Mouse (Mus musculus): ENCODE data around the gene Serpinb1a. TPM values are rescaled to one million over a fixed set of nuclear protein-coding genes. Genes with fewer than 3 reads are reported as not detected.

Gene Serpinb1a
- polyA plus RNA-seq, 1 experiment from 2014 or later, result 238 TPM

DNA sequence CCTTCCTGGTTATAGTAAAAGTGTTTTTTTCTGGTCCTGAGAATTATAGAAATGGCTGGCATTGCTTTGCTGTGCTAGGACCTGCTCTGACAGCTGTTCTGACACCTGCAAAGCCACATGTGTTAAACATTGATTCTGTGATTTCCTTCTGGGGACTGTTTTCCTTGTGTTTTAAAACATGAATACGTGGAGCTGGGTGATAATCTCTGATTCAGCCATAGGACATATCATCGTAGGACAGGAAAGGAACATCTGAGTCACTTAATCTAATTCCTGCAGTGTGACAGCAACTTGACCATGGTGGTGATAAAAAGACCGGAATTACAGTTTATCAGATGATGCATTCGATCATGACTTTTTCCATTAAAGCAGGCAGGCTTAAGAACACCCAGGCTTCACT, 22.1 kb downstream of the Serpinb1a start:
- Histone ChIP-seq H3K27ac (ENCODE audit: low read length) (no peak overlapping the region), H3K27me3 (replicated peaks; ENCODE audit: control insufficient read depth, insufficient read depth, low read length) (no peaks in the 10 kb centered on the region), H3K4me1 (ENCODE audit: control insufficient read depth, insufficient read depth, low read length) (peaks cover 9% of the 10 kb centered on the region), H3K9me3 (ENCODE audit: control insufficient read depth, low read length) (no peaks in the 10 kb centered on the region), H3K4me3 (ENCODE audit: low read length) (no peak overlapping the region), H3K4me2 (ENCODE audit: low read depth, low read length) (no peak overlapping the region), H3K36me3 (ENCODE audit: control insufficient read depth, insufficient read depth, low read length) (no peaks in the 10 kb centered on the region), H3K9ac (ENCODE audit: low read depth, low read length) (no peak overlapping the region)
- 74% methylated on average over 4 of the region's 4 CpGs for WGBS
- no peak for ATAC-seq

DNA sequence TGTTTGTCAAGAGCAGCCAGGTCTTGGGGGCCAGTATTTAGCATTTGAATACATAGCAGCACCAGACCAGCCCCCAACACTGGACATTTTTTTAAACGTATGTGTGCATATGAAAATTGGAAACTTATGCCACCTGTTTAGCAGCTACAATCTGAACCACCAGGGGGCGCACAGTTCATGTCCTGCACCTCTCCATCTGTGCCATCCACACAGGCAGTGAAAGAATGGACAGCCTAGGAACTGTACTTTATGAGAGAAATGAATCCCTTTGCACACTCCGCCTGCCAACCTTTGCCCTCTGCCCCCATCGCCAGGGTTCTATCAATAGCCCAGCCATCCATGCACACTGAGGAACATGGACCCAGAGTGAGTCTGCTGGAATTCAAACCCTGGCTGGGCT, 23.0 kb downstream of the Serpinb1a start:
- no peak overlapping the region for H3K4me3 ChIP-seq (ENCODE audit: low read length)
- H3K36me3 ChIP-seq (ENCODE audit: control insufficient read depth, insufficient read depth, low read length), result no peaks in the 10 kb centered on the region
- peaks cover 9% of the 10 kb centered on the region for H3K4me1 ChIP-seq (ENCODE audit: control insufficient read depth, insufficient read depth, low read length)
- H3K9me3 ChIP-seq (ENCODE audit: control insufficient read depth, low read length), result no peaks in the 10 kb centered on the region
- H3K4me2 ChIP-seq (ENCODE audit: low read depth, low read length), result no peak overlapping the region
- 0 out of 2 replicates have a peak, but pooled peaks have one; percentile 24 for ATAC-seq
- no peak overlapping the region for H3K9ac ChIP-seq (ENCODE audit: low read depth, low read length)
- WGBS, result 56% methylated on average over 4 of the region's 4 CpGs
- no peak overlapping the region for H3K27ac ChIP-seq (ENCODE audit: low read length)
- H3K27me3 ChIP-seq (replicated peaks; ENCODE audit: control insufficient read depth, insufficient read depth, low read length), result no peaks in the 10 kb centered on the region

DNA sequence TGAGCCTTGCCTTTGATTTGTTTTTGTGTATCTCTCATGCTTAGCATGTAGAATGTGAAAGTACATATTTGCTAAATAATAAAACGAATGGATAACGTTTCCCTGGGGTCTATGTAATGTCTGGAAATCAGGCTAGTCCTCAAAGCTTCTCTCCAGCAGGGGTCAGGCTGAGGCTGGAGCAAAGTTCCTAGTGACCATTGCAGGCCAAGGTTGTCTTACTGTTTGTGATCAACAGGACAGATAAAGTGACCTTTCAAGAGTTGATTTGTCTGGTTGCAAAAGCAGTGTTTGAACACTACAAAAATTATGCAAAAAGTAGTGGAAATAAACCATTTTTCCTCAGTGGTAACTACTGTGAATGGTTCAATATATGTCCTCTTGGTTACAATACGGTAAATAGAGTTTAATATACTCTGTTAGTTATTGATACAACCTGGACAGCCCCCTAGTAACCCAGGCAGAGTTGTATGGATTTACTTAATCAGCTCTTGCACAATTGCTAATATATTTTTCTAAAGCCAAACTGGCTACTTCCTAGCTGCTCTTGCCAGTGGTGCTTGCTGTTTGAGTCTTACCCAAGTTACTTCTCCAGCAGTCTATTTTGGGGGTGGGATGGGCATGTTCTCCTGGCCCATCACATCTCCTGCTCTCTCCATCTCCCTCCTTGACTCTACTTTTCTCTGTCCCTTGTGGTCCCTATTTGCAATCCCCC, 23.7 kb downstream of the Serpinb1a start:
- Histone ChIP-seq H3K9me3 (ENCODE audit: control insufficient read depth, low read length) (no peaks in the 10 kb centered on the region), H3K4me2 (ENCODE audit: low read depth, low read length) (no peak overlapping the region), H3K4me3 (ENCODE audit: low read length) (no peak overlapping the region), H3K36me3 (ENCODE audit: control insufficient read depth, insufficient read depth, low read length) (no peaks in the 10 kb centered on the region), H3K9ac (ENCODE audit: low read depth, low read length) (no peak overlapping the region), H3K27me3 (replicated peaks; ENCODE audit: control insufficient read depth, insufficient read depth, low read length) (no peaks in the 10 kb centered on the region), H3K4me1 (ENCODE audit: control insufficient read depth, insufficient read depth, low read length) (peaks cover 5% of the 10 kb centered on the region), H3K27ac (ENCODE audit: low read length) (no peak overlapping the region)
- WGBS, result 68% methylated on average over 3 of the region's 3 CpGs
- ATAC-seq, result no peak

DNA sequence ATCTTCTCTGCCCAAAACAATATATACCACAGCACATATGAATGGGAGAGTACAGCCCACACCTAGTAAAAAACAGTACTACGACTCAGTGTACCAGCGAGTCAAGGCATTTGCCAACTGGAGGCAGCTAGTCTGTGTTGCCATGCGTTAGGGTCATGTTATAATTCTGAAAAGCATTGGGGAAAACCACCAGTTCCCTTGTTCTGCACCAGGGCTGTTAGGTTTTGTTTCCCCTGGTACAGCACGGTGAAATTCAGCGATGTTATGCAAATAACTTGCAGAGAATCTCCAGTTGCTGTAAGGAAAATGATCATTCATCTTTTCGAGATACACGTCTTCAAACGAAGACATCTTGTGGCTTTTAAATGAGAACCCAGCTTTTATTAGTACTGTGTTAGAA, 25.4 kb downstream of the Serpinb1a start:
- Histone ChIP-seq H3K4me1 (ENCODE audit: control insufficient read depth, insufficient read depth, low read length) (no peaks in the 10 kb centered on the region), H3K4me3 (ENCODE audit: low read length) (no peak overlapping the region), H3K27me3 (replicated peaks; ENCODE audit: control insufficient read depth, insufficient read depth, low read length) (no peaks in the 10 kb centered on the region), H3K27ac (ENCODE audit: low read length) (no peak overlapping the region), H3K4me2 (ENCODE audit: low read depth, low read length) (no peak overlapping the region), H3K9ac (ENCODE audit: low read depth, low read length) (no peak overlapping the region), H3K36me3 (ENCODE audit: control insufficient read depth, insufficient read depth, low read length) (peaks cover 7% of the 10 kb centered on the region; the same call in 1 of the 2 replicates), H3K9me3 (ENCODE audit: control insufficient read depth, low read length) (no peaks in the 10 kb centered on the region)
- 93% methylated on average over 8 of the region's 8 CpGs for whole genome bisulfite sequencing
- no peak for ATAC-seq

DNA sequence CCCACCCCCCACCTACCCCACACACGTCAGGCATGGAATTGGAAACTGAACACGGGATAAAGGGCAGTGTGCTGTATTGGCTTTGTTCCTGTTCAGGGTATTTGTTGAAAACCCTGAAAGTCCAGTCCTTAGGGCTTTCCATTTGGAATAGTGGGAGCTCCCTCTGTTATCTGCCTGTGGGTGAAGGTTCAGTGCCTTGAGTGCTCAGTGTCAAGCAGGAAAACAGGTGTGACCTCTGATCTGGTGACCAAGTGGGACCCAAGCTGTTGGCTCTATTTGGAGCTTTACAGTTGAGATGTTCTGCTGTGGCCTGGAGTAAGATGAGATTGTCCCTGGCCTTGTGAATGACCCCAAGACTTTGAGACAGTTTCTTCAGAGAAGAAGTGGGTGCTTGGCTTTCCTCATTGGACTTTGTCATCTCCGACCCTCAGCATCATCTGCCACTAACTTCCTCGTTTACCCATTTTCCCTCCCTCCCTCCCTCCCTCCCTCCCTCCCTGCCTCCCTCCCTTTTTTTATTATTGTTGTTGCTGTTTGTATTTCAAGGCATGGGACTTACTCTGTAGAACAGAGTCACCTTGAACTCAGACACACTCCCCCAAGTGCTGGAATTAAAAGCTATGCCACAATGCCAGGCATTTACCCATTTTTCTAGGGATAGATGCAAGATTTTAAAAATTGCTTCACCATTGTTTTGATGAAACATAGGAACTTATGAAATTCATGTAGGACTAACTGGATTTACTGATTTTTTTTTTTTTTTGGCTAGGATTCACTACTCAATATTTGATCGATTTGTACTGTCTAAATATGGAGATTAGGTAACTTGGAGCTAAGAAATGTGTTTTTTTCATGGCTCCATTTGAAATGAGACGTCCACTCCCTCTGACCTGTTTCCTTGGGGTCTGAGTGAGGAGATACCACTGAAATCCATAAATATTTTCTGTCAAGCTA, 26.3 kb downstream of the Serpinb1a start:
- peak overlapping the region; percentile 51 for H3K27ac ChIP-seq (ENCODE audit: low read length)
- WGBS, result 67% methylated on average over 6 of the region's 6 CpGs
- no peaks in the 10 kb centered on the region for H3K9me3 ChIP-seq (ENCODE audit: control insufficient read depth, low read length)
- H3K27me3 ChIP-seq (replicated peaks; ENCODE audit: control insufficient read depth, insufficient read depth, low read length), result no peaks in the 10 kb centered on the region
- 0 out of 2 replicates have a peak overlapping the region, but pooled peaks have one; percentile 9 for H3K4me2 ChIP-seq (ENCODE audit: low read depth, low read length)
- no peaks in the 10 kb centered on the region for H3K4me1 ChIP-seq (ENCODE audit: control insufficient read depth, insufficient read depth, low read length)
- H3K4me3 ChIP-seq (ENCODE audit: low read length), result no peak overlapping the region
- H3K9ac ChIP-seq (ENCODE audit: low read depth, low read length), result no peak overlapping the region
- H3K36me3 ChIP-seq (ENCODE audit: control insufficient read depth, insufficient read depth, low read length), result peaks cover 11% of the 10 kb centered on the region; the same call in 1 of the 2 replicates
- ATAC-seq, result peak; percentile 80

DNA sequence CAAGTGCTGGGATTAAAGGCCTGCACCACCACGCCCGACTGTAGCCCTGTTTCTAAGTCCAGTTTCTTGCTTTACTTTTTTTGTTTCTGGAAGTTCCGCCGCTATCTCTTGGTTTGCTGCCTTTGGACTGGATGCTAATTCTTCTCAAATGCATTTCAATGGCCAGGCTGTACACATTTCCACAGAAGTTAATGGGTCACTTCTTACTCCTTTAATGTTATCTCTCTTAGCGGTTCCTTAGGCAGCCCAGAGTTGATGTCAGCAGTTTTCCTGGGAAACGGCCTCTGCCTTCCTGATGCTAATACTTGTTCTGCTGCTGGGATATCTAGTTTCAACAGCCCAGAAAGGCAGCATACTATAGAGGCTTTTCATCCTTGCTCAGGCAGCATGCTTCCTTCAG, 27.9 kb downstream of the Serpinb1a start:
- Histone ChIP-seq H3K36me3 (ENCODE audit: control insufficient read depth, insufficient read depth, low read length) (peaks cover 14% of the 10 kb centered on the region), H3K27ac (ENCODE audit: low read length) (no peak overlapping the region), H3K27me3 (replicated peaks; ENCODE audit: control insufficient read depth, insufficient read depth, low read length) (no peaks in the 10 kb centered on the region), H3K4me3 (ENCODE audit: low read length) (no peak overlapping the region), H3K9me3 (ENCODE audit: control insufficient read depth, low read length) (no peaks in the 10 kb centered on the region), H3K4me2 (ENCODE audit: low read depth, low read length) (no peak overlapping the region), H3K9ac (ENCODE audit: low read depth, low read length) (no peak overlapping the region), H3K4me1 (ENCODE audit: control insufficient read depth, insufficient read depth, low read length) (no peaks in the 10 kb centered on the region)
- ATAC-seq, result no peak
- WGBS, result 86% methylated on average over 6 of the region's 6 CpGs

DNA sequence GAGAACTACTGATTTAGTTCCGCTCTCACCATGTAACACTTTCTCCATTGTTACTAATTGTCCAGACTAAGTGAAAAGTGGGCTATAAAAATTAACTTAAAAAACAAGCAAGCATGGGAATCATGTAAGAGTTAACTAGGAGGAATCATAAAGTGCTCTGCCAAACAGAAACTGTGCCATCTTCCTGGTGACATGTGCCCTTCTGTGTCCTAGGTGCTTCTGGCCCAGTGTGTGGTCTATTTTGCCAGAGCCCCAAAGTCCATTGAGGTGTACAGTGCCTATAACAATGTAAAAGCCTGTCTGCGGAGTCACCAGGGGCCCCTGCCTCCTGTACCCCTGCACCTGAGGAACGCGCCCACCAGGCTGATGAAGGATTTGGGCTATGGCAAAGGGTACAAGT, 29.3 kb downstream of the Serpinb1a start:
- Histone ChIP-seq H3K4me1 (ENCODE audit: control insufficient read depth, insufficient read depth, low read length) (no peaks in the 10 kb centered on the region), H3K4me2 (ENCODE audit: low read depth, low read length) (no peak overlapping the region), H3K27me3 (replicated peaks; ENCODE audit: control insufficient read depth, insufficient read depth, low read length) (no peaks in the 10 kb centered on the region), H3K4me3 (ENCODE audit: low read length) (no peak overlapping the region), H3K36me3 (ENCODE audit: control insufficient read depth, insufficient read depth, low read length) (peaks cover 14% of the 10 kb centered on the region), H3K9ac (ENCODE audit: low read depth, low read length) (no peak overlapping the region), H3K9me3 (ENCODE audit: control insufficient read depth, low read length) (no peaks in the 10 kb centered on the region), H3K27ac (ENCODE audit: low read length) (no peak overlapping the region)
- no peak for ATAC-seq
- over 99% methylated on average over 4 of the region's 4 CpGs for WGBS

DNA sequence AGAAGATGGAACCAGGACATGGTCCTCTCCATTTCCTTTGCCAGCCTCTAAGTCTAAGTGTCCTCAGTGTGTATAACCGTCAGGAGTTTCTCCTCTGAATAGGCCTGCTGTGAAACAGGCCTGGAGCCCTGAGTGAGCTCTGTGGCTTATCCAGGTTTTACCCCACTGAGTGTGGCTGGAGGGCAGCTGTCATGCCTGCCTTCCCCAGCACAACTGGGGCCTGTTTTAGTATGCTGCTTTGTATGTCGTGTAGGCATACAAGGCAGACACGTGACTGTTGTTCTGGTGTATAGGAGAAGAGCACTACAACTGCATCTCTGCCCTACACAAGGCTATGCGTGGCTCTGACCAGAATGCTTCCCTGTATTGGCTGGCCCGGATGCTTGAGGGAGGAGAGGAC, 31.1 kb downstream of the Serpinb1a start:
- H3K36me3 ChIP-seq (ENCODE audit: control insufficient read depth, insufficient read depth, low read length), result peaks cover 14% of the 10 kb centered on the region
- no peaks in the 10 kb centered on the region for H3K9me3 ChIP-seq (ENCODE audit: control insufficient read depth, low read length)
- no peak overlapping the region for H3K27ac ChIP-seq (ENCODE audit: low read length)
- no peak overlapping the region for H3K9ac ChIP-seq (ENCODE audit: low read depth, low read length)
- 87% methylated on average over 5 of the region's 5 CpGs for WGBS
- H3K4me2 ChIP-seq (ENCODE audit: low read depth, low read length), result no peak overlapping the region
- H3K4me3 ChIP-seq (ENCODE audit: low read length), result no peak overlapping the region
- no peak for ATAC-seq
- H3K27me3 ChIP-seq (replicated peaks; ENCODE audit: control insufficient read depth, insufficient read depth, low read length), result no peaks in the 10 kb centered on the region
- H3K4me1 ChIP-seq (ENCODE audit: control insufficient read depth, insufficient read depth, low read length), result no peaks in the 10 kb centered on the region

DNA sequence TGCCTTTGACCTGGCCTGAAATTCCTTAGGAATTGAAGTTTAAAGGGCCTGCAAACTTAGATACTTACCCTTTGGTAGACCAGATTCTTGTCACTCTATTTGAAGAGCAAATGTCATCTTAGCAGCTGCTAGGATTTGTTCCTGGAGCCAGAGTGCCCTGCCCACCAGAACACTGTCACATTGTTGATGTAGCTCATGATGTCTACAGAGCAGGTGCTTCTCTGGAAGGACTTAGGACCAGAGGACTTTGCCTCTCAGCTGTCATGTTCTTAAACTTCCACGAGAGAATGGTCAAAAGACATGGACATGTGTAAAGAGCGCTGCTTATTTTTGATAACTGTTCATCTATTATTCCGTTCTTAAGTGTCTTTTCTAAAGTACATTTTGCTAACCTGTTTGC, 31.7 kb downstream of the Serpinb1a start:
- peaks cover 14% of the 10 kb centered on the region for H3K36me3 ChIP-seq (ENCODE audit: control insufficient read depth, insufficient read depth, low read length)
- H3K9ac ChIP-seq (ENCODE audit: low read depth, low read length), result no peak overlapping the region
- H3K4me1 ChIP-seq (ENCODE audit: control insufficient read depth, insufficient read depth, low read length), result no peaks in the 10 kb centered on the region
- no peaks in the 10 kb centered on the region for H3K9me3 ChIP-seq (ENCODE audit: control insufficient read depth, low read length)
- WGBS, result 92% methylated on average over 3 of the region's 3 CpGs
- no peak overlapping the region for H3K4me3 ChIP-seq (ENCODE audit: low read length)
- no peaks in the 10 kb centered on the region for H3K27me3 ChIP-seq (replicated peaks; ENCODE audit: control insufficient read depth, insufficient read depth, low read length)
- no peak overlapping the region for H3K27ac ChIP-seq (ENCODE audit: low read length)
- H3K4me2 ChIP-seq (ENCODE audit: low read depth, low read length), result no peak overlapping the region
- no peak for ATAC-seq
